Mouse (Mus musculus) limb, embryonic 13.5 days (tissue): Measurements from ENCODE around the gene Tulp2. TPM values are rescaled to one million over a fixed set of nuclear protein-coding genes. Genes with fewer than 3 reads are reported as not detected.

Experiments used
- ATAC-seq: fragments of 200-750 bp; cut with Nextera tagmentation; 2 replicates; pipeline ENCODE4 v1.8.0; 2017; ENCODE audit warnings: low read depth, moderate number of reproducible peaks, moderate TSS enrichment; ENCODE audit not compliant: low FRiP score
- H3K27ac ChIP-seq: fragments of 300-500 bp; sonication (generic); 2 replicates; pipeline ENCODE4 v1.5.1; 2015; ENCODE audit warnings: inconsistent platforms, mild to moderate bottlenecking, moderate library complexity
- H3K27me3 ChIP-seq: fragments of 300-500 bp; sonication (generic); 2 replicates; pipeline ENCODE4 v1.6.1; 2015; ENCODE audit warnings: mild to moderate bottlenecking, inconsistent platforms
- H3K36me3 ChIP-seq: fragments of 300-500 bp; sonication (generic); 2 replicates; pipeline ENCODE4 v1.6.1; 2015; ENCODE audit warnings: inconsistent platforms, mild to moderate bottlenecking, moderate library complexity
- H3K4me1 ChIP-seq: fragments of 300-500 bp; sonication (generic); 2 replicates; pipeline ENCODE4 v1.6.1; 2015; ENCODE audit warnings: inconsistent platforms
- H3K4me2 ChIP-seq: fragments of 300-500 bp; sonication (generic); replicated peaks from 2 replicates; pipeline ENCODE4 v1.6.1; 2015; ENCODE audit warnings: inconsistent platforms, mild to moderate bottlenecking, moderate library complexity
- H3K4me3 ChIP-seq: fragments of 300-500 bp; sonication (generic); 2 replicates; pipeline ENCODE4 v1.5.1; 2015; ENCODE audit warnings: moderate library complexity, mild to moderate bottlenecking, inconsistent platforms
- H3K9ac ChIP-seq: fragments of 300-500 bp; sonication (generic); 2 replicates; pipeline ENCODE4 v1.6.1; 2015; ENCODE audit warnings: mild to moderate bottlenecking, inconsistent platforms
- H3K9me3 ChIP-seq: fragments of 300-500 bp; sonication (generic); 2 replicates; pipeline ENCODE4 v1.6.1; 2016; ENCODE audit warnings: inconsistent platforms
- WGBS: fragments of 180-500 bp; shearing (Covaris S2); methylation state at CpG from one replicate; pipeline ENCODE4 v1.1.7; 2015; 5-methylcytosine and 5-hydroxymethylcytosine counted together
- polyA plus RNA-seq: library from polyadenylated mRNA; unstranded; fragments of >200 nt; fragmentation: Nextera tagmentation; extraction: Ambion mirVana; gene quantifications from 2 replicates; pipeline ENCODE4 v1.2.1, GENCODE M21; 2015

Tulp2 gene
- polyA plus RNA-seq, 1 experiment from 2014 or later: 1.0 TPM

DNA sequence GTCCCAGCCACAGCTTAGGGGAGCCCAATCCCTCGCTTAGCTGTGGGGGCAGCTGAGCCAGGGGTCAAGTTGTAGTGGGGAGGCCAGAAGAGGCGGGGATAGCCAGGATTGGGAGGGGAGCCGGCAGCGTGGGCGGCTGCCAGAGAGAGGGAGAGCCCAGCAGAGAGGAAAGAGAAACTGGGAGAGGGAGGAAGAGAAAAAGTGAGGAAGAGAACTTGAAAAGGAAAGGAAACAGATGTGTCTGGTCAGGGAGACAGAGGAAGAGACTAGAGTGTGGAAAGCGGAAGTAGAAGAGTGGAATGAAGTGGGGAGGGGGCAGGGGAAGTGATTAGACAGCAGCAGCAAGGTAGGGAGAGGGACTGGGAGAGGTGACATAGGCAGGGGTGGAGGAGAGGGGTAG is 47.8 kb downstream of the Tulp2 start:
- ATAC-seq: no peak
- Histone ChIP-seq H3K4me3 (no peak overlapping the region), H3K27me3 (no peaks in the 10 kb centered on the region), H3K4me2 (peak overlapping the region; percentile 9; the same call in 1 of the 2 replicates), H3K36me3 (peaks cover 2% of the 10 kb centered on the region; the same call in 1 of the 2 replicates), H3K27ac (no peak overlapping the region; the same call in 1 of the 2 replicates), H3K4me1 (peaks cover 22% of the 10 kb centered on the region), H3K9me3 (no peaks in the 10 kb centered on the region), H3K9ac (no peak overlapping the region)
- 15% methylated on average over 6 of the region's 6 CpGs for WGBS

DNA sequence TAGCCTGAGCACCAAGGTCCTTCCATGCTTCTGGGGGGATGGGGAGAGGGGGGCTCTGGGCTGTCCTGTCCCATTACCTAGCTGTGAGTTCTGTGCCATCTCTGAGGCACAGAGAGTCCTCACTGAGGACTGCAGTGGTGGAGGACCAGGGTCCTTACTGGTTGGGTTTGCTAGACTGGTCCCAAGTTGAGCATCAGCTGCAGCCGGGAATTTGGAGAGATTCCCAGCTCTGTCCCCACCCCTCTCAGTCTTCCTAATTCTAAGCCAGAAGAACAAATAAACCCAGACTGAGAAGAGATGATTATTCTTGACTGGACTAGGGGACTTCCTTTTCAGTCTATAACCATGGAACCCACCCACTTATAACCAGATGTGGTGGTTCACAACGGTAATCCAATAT is 49.0 kb downstream of the Tulp2 start:
- Histone ChIP-seq H3K4me2 (peak overlapping the region; percentile 32), H3K27me3 (no peaks in the 10 kb centered on the region), H3K4me3 (no peak overlapping the region), H3K36me3 (no peaks in the 10 kb centered on the region), H3K9ac (0 out of 2 replicates have a peak overlapping the region, but pooled peaks have one; percentile 19), H3K9me3 (no peaks in the 10 kb centered on the region), H3K4me1 (peaks cover 12% of the 10 kb centered on the region), H3K27ac (peak overlapping the region; percentile 28; the same call in 1 of the 2 replicates)
- ATAC-seq: no peak
- 80% methylated on average over 2 of the region's 2 CpGs for WGBS

DNA sequence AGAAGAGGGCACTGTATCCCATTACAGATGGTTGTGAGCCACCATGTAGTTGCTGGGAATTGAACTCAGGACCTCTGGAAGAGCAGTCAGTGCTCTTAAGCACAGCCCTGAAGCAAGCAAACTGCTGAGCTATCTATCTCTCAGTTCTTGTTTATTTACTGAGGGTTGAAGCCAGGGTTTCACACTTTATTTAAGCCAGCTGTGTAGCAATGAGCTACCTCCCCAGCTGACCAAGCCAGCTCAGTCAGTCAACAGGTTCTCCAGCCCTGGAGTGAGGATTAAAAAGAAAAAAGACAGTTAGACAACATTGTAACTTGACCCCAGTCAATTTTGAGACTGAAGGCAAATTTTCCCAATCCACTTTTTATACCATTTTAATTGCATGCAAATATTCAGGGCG is 54.0 kb downstream of the Tulp2 start:
- no peaks in the 10 kb centered on the region for H3K36me3 ChIP-seq
- peaks cover 11% of the 10 kb centered on the region for H3K4me1 ChIP-seq
- 80% methylated on average over 1 of the region's 1 CpGs for WGBS
- H3K27me3 ChIP-seq: no peaks in the 10 kb centered on the region
- no peak overlapping the region for H3K4me2 ChIP-seq
- H3K9me3 ChIP-seq: no peaks in the 10 kb centered on the region
- no peak overlapping the region for H3K9ac ChIP-seq
- H3K27ac ChIP-seq: no peak overlapping the region
- no peak overlapping the region for H3K4me3 ChIP-seq
- ATAC-seq: no peak

DNA sequence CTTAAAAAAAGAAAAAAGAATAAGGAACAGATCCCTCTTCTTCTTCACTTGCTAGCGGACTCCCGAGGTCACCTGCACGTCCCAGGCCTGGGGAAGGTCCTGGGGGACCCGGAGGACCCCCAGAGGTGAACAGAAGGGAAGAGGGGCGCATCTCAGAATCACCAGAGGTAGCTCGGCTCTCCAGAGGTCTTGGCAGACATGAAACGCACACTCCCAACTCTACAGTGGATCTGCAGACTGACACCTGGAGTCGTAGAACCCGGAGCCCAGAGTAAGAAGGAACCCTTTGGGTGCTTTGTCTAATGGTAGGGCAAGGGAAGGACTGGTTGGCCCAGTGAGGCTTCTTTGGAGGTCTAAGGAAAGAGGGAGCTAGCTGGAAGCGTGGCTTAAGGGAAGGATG is 55.9 kb downstream of the Tulp2 start:
- H3K4me3 ChIP-seq: peak overlapping the region; percentile 53
- H3K9ac ChIP-seq: peak overlapping the region; percentile 59
- peak overlapping the region; percentile 88 for H3K4me2 ChIP-seq
- H3K4me1 ChIP-seq: peaks cover 10% of the 10 kb centered on the region
- H3K27me3 ChIP-seq: no peaks in the 10 kb centered on the region
- 81% methylated on average over 10 of the region's 10 CpGs for WGBS
- H3K36me3 ChIP-seq: no peaks in the 10 kb centered on the region
- no peak overlapping the region for H3K27ac ChIP-seq
- ATAC-seq: no peak
- no peaks in the 10 kb centered on the region for H3K9me3 ChIP-seq

DNA sequence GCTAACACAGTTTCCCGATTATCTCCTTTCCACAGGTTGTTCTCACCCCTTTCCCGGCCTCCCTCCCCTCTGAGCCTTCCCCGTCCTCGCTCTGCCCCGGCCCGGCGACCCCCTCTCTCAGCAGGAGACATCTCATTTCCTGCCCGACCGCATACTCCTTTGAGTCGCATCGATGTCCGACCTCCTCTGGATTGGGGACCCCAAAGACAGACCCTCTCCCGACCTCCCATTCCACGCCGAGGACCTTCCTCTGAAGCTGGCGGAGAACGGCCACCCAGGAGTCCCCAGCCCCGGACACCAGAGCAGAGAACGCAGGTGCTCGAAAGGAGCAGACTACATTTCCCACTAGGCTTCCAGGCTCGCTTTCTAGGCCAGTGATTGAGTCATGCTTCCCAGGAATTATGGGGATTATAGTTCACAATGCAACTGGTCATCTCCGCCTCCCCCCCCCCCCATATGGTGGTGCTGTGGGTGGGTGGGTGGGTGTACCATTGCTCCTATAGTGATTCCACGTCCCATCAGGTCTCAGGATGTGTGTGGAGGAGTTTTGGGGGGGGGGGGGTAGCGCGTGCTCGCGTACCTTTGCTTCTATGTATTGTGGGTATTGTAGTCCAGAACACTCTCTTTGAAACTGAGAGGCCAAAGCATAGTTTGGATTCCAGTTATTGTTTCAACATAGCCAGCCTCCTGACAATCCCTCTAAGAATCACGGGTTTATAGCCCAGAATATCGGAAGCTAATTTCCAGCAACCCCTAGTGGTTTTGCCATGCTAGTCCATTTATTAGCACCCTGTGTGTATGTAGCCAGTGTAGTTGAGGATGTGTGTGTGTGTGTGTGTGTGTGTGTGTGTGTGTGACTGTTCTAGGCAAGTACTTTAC is 56.7 kb downstream of the Tulp2 start:
- H3K9me3 ChIP-seq: no peaks in the 10 kb centered on the region
- peak overlapping the region; percentile 53 for H3K4me3 ChIP-seq
- peak overlapping the region; percentile 88 for H3K4me2 ChIP-seq
- no peak overlapping the region; the same call in 1 of the 2 replicates for H3K27ac ChIP-seq
- H3K4me1 ChIP-seq: peaks cover 10% of the 10 kb centered on the region
- H3K27me3 ChIP-seq: no peaks in the 10 kb centered on the region
- H3K36me3 ChIP-seq: no peaks in the 10 kb centered on the region
- WGBS: 2% methylated on average over 26 of the region's 29 CpGs
- peak overlapping the region; percentile 59 for H3K9ac ChIP-seq
- ATAC-seq: peak; percentile 79

DNA sequence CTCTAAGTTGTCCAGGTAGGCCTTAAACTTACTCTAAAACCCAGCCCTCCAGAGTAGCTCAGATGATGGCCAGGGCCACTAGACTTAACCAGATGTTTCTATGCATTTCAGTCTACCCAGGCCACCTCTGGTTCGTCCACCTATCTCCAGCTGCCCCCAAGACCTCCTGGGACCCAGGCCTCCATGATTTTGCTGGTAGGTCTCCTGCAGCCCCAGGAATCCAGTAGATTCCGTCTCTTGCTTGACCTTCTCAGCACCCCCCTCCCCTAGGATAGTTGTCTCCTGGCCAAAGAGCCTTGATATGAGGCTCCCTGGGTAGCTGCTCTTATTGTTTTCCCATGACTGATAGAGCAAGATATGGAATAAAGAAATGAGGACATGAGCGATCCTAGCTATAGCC is 57.4 kb downstream of the Tulp2 start:
- Histone ChIP-seq H3K27ac (no peak overlapping the region; the same call in 1 of the 2 replicates), H3K9ac (no peak overlapping the region), H3K4me1 (peaks cover 10% of the 10 kb centered on the region), H3K27me3 (no peaks in the 10 kb centered on the region), H3K9me3 (no peaks in the 10 kb centered on the region), H3K4me3 (no peak overlapping the region), H3K4me2 (peak overlapping the region; percentile 88; the same call in 1 of the 2 replicates), H3K36me3 (no peaks in the 10 kb centered on the region)
- 79% methylated on average over 3 of the region's 3 CpGs for WGBS
- no peak for ATAC-seq

DNA sequence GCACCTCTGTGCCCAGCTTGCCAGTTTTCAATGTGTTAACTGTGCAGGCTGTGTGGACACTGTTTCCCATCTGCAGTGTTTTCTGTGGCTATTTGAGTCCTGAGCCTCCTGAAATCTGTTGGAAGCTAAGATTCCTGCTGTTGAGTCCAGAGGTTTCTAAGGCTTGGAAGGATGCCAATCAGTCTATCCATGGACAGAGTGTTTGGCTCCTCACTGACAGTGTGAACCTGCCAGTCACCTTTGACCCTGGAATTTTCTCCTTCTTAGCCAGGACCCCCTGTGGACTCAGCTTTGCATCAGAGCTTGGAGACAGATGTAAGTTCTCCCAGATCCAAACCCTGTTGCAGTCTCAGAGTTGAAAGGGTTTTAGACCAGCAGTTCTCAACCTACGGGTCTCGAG is 58.5 kb downstream of the Tulp2 start:
- no peak overlapping the region for H3K4me3 ChIP-seq
- H3K4me1 ChIP-seq: peaks cover 10% of the 10 kb centered on the region
- H3K4me2 ChIP-seq: no peak overlapping the region
- no peak for ATAC-seq
- WGBS: 39% methylated on average over 2 of the region's 2 CpGs
- no peak overlapping the region for H3K9ac ChIP-seq
- no peaks in the 10 kb centered on the region for H3K9me3 ChIP-seq
- no peaks in the 10 kb centered on the region for H3K27me3 ChIP-seq
- H3K27ac ChIP-seq: no peak overlapping the region
- no peaks in the 10 kb centered on the region for H3K36me3 ChIP-seq

DNA sequence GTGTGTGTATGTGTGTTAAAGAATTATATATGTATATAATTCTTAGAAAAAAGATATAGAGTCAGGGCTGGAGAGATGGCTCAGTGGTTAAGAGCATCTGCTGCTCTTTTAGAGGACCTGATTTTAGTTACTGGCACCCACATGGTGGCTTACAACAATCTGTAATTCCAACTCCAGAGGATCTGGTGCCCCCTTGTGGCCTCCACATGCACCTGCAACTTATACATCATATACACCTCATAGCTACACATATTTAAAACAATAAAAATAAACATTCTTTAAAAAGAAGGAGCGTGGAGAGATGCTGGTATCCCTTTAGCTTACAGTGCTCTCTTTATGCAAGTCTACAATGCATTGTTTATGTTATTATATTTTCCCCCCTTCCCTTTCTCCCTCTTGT is 62.8 kb downstream of the Tulp2 start:
- H3K27me3 ChIP-seq: no peaks in the 10 kb centered on the region
- H3K4me1 ChIP-seq: no peaks in the 10 kb centered on the region
- H3K9ac ChIP-seq: no peak overlapping the region
- no peaks in the 10 kb centered on the region for H3K9me3 ChIP-seq
- H3K36me3 ChIP-seq: no peaks in the 10 kb centered on the region
- no peak overlapping the region for H3K4me3 ChIP-seq
- no peak for ATAC-seq
- WGBS: 97% methylated on average over 1 of the region's 1 CpGs
- no peak overlapping the region for H3K4me2 ChIP-seq
- H3K27ac ChIP-seq: no peak overlapping the region

DNA sequence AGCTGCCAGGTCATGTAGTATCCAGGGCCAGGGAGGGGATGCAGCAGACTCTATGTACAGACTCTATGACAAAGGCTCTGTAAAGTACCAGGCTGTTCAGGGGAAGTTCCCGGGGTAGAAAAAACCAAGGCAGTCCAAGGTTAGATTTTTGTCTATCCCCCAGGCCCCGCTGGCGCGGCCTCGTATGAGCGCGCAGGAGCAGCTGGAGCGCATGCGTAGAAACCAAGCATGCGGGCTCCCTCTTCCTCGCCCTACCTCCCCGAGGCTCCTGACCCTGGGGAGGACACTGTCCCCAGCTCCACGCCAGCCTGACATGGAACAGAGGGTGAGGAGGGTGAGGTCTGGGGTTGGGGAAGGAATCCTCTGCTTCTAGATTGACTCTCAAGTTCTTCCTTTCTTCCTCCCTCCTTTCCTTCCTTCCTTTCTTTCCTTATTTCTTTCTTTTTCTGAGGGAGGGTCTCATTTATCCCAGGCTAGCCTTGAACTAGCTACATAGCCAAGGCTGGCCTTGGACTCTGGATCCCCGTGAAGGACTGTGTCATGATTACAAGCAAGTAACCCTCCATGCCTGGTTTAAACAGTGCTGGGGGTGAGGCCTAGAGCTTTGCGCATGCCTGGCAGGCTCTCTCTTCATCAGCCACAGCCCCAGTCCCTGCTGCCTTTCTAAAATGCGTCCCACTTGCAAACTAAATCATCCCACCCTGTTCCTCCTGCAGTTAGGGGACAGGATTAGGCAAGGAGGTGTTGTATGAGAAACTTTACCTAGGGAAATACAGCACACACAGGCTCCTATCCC is 68.2 kb downstream of the Tulp2 start:
- 87% methylated on average over 16 of the region's 16 CpGs for WGBS
- H3K9ac ChIP-seq: peak overlapping the region; percentile 8; the same call in 1 of the 2 replicates
- no peaks in the 10 kb centered on the region for H3K27me3 ChIP-seq
- no peaks in the 10 kb centered on the region for H3K4me1 ChIP-seq
- H3K27ac ChIP-seq: no peak overlapping the region
- H3K9me3 ChIP-seq: no peaks in the 10 kb centered on the region
- H3K4me3 ChIP-seq: no peak overlapping the region
- no peaks in the 10 kb centered on the region for H3K36me3 ChIP-seq
- H3K4me2 ChIP-seq: no peak overlapping the region
- no peak for ATAC-seq

DNA sequence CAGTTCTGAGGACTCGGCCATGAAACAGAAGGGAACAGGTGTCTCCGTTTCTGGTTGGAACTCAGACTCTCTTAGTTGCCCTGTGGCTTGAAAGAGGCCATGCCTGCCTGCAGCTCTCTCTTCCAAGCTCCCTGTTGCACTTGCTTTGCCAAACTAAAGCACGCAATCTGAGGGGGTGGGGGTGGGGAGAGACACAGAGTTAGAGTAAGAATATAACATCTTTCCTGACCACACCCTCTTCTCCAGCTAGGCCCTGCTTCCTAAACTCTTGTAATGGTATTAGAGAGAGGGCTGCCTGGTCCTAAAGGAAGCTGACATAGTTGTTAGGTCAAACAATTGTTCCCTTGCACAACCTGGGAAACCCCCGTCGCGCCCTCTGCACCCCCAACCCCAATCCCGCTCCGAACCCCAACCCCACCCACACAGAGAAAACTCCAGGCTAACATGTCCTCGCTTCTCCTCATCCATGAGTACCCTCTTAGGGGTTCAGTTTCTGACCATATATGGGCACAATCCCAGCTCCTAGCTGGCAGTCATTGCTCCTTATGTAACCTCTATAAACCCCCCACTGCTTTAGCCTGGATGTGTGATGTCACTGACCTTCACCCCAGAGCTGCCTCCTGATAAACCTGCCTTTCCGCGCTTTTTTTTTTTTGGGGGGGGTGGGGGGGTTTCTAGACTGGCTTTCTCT is 69.3 kb downstream of the Tulp2 start:
- H3K36me3 ChIP-seq: no peaks in the 10 kb centered on the region
- no peaks in the 10 kb centered on the region for H3K4me1 ChIP-seq
- H3K9ac ChIP-seq: no peak overlapping the region
- H3K9me3 ChIP-seq: no peaks in the 10 kb centered on the region
- no peak for ATAC-seq
- no peak overlapping the region for H3K4me2 ChIP-seq
- H3K4me3 ChIP-seq: no peak overlapping the region
- H3K27me3 ChIP-seq: no peaks in the 10 kb centered on the region
- H3K27ac ChIP-seq: no peak overlapping the region
- WGBS: 78% methylated on average over 11 of the region's 11 CpGs

DNA sequence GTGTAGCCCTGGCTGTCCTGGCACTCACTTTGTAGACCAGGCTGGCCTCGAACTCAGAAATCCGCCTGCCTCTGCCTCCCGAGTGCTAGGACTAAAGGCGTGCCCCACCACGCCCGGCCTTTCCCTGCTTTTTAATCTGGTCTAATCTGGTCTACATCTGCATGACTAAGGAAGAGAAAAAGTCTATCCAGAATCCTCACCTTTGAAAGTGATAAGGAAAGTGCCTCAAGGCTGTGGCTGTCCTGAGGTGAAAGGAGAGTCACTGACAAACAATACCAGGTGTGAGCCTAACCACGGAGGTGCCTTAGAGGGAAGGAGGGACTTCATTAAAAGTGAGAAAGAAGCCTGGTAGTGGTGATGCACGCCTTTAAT is 69.8 kb downstream of the Tulp2 start:
- H3K27ac ChIP-seq: no peak overlapping the region
- WGBS: 80% methylated on average over 8 of the region's 8 CpGs
- H3K4me2 ChIP-seq: no peak overlapping the region
- no peak overlapping the region for H3K4me3 ChIP-seq
- no peak overlapping the region for H3K9ac ChIP-seq
- H3K9me3 ChIP-seq: no peaks in the 10 kb centered on the region
- no peaks in the 10 kb centered on the region for H3K27me3 ChIP-seq
- H3K36me3 ChIP-seq: no peaks in the 10 kb centered on the region
- no peaks in the 10 kb centered on the region for H3K4me1 ChIP-seq
- ATAC-seq: no peak

DNA sequence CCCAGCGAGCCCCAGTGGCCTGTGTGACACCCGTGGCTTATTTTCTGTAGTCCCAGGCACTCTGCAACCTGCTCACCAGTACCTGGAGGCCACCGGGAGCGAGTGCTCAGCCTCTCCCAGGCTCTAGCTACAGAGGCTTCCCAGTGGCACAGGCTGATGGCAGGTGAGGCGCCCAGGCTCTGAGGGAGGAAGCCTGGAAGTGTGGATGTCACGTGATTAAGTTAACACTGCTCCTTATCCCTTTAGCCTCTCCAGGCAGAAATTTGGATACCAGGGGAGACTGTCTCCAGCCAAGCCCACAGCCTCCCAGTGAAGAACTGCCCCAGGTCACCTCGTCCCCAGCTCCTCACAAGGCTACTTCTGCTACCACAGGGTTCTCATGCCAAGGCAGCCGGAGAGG is 71.8 kb downstream of the Tulp2 start:
- Histone ChIP-seq H3K27me3 (no peaks in the 10 kb centered on the region), H3K9ac (no peak overlapping the region), H3K36me3 (no peaks in the 10 kb centered on the region), H3K9me3 (no peaks in the 10 kb centered on the region), H3K27ac (no peak overlapping the region), H3K4me3 (no peak overlapping the region), H3K4me2 (no peak overlapping the region), H3K4me1 (no peaks in the 10 kb centered on the region)
- ATAC-seq: no peak
- WGBS: 55% methylated on average over 8 of the region's 8 CpGs
